Mouse (Mus musculus) heart, adult 18-20 months (tissue): ENCODE measurements around the gene Ermard. TPM values are rescaled to one million over a fixed set of nuclear protein-coding genes. Genes with fewer than 3 reads are reported as not detected.

Source experiments
- DNase-seq, 2 experiments: peaks; one replicate each; pipeline ENCODE4 v3.0.0; 2021 to 2022; ENCODE audit warnings: mixed read lengths in 1 of 2
- total RNA-seq, 2 experiments: library from RNA; stranded (reverse); gene quantifications; 2 replicates each; pipeline ENCODE4 v1.2.3; 2021

The Ermard gene
- total RNA-seq, 2 experiments from 2014 or later, result 16.0 to 25.5 TPM

- DNase-seq, result no peak
Observed at GRCm38 (mm10) chr17:15120096-15120495, 79.1 kb downstream of the Ermard start.

GRCm38 (mm10) chr17:15120569-15120968 is 79.6 kb downstream of the Ermard start:
- DNase-seq, result no peak

GRCm38 (mm10) chr17:15129630-15130287 is 88.8 kb downstream of the Ermard start:
- peak; percentile 77 to 85 for DNase-seq

- DNase-seq, result no peak
Observed at GRCm38 (mm10) chr17:15130288-15130656, 89.3 kb downstream of the Ermard start.

- DNase-seq, result peak; percentile 53 to 67
Observed at GRCm38 (mm10) chr17:15134905-15135669, 94.1 kb downstream of the Ermard start.

GRCm38 (mm10) chr17:15137443-15137842 is 96.4 kb downstream of the Ermard start:
- peak; percentile 38 to 74 for DNase-seq

Other genes starting within 250 kb of the Ermard start
- gene Wdr27, start 98.0 kb upstream of the Ermard start, total RNA-seq, result 1 to 10 TPM; 1.6 to 2.4 TPM
- 10 to 100 TPM; 12.3 to 12.4 TPM for gene 1600012H06Rik, start 98.0 kb upstream of the Ermard start, total RNA-seq
- 10 to 100 TPM; 42.5 to 46.4 TPM for gene Phf10, start 79.9 kb upstream of the Ermard start, total RNA-seq
- gene 9030025P20Rik, start 62.7 kb upstream of the Ermard start, total RNA-seq, result 1 to 10 TPM; 2.0 to 2.5 TPM
- not detected for gene Gm3417, start 62.4 kb upstream of the Ermard start, total RNA-seq
- gene Gm3435, start 31.0 kb upstream of the Ermard start, total RNA-seq, result 1 to 10 TPM; 1.2 to 1.9 TPM
- gene Tcte3, start 280 bp downstream of the Ermard start, total RNA-seq, result under 1 TPM in 1 of 2 experiments, not detected in 1; 0.44 TPM
- 1 to 10 TPM in 1 of 2 experiments, under 1 TPM in 1; 0.74 to 1.7 TPM for gene Gm3448, start 329 bp downstream of the Ermard start, total RNA-seq